Mouse (Mus musculus) left cerebral cortex, postnatal 14 days (tissue): ENCODE data around the gene Nlk. TPM values are rescaled to one million over a fixed set of nuclear protein-coding genes. Genes with fewer than 3 reads are reported as not detected.

ENCODE experiments used
- DNase-seq, 2 experiments: peaks; one replicate each; pipeline ENCODE4 v3.0.0; 2021 to 2022; ENCODE audit warnings: low spot score in 2 of 2, mixed read lengths in 1 of 2
- intact Hi-C: fragments of 180-260 bp; cut with DNase I; formaldehyde crosslinking; loops from one replicate; pipeline ENCODE4 v1.15.1; 2025
- long read RNA-seq, 2 experiments: library from polyadenylated mRNA; stranded (forward); transcript quantifications; one replicate each; pipeline ENCODE4 v2.0.0; 2021
- total RNA-seq, 2 experiments: library from RNA; stranded (reverse); gene quantifications; 2 replicates each; pipeline ENCODE4 v1.2.3; 2021

Gene Nlk
- total RNA-seq, result 10 to 100 TPM; 80.9 to 91.1 TPM
- long read RNA-seq, experiment 1, full-length matches to known transcripts, result 20 of 29 reads
- long read RNA-seq, experiment 1, partial matches to known transcripts, result 7 of 29 reads
- long read RNA-seq, experiment 1, other reads (novel, unspliced or antisense), result 2 of 29 reads
- long read RNA-seq, experiment 2, full-length matches to known transcripts, result 10 of 16 reads
- long read RNA-seq, experiment 2, partial matches to known transcripts, result 1 of 16 reads
- long read RNA-seq, experiment 2, other reads (novel, unspliced or antisense), result 5 of 16 reads

DNA sequence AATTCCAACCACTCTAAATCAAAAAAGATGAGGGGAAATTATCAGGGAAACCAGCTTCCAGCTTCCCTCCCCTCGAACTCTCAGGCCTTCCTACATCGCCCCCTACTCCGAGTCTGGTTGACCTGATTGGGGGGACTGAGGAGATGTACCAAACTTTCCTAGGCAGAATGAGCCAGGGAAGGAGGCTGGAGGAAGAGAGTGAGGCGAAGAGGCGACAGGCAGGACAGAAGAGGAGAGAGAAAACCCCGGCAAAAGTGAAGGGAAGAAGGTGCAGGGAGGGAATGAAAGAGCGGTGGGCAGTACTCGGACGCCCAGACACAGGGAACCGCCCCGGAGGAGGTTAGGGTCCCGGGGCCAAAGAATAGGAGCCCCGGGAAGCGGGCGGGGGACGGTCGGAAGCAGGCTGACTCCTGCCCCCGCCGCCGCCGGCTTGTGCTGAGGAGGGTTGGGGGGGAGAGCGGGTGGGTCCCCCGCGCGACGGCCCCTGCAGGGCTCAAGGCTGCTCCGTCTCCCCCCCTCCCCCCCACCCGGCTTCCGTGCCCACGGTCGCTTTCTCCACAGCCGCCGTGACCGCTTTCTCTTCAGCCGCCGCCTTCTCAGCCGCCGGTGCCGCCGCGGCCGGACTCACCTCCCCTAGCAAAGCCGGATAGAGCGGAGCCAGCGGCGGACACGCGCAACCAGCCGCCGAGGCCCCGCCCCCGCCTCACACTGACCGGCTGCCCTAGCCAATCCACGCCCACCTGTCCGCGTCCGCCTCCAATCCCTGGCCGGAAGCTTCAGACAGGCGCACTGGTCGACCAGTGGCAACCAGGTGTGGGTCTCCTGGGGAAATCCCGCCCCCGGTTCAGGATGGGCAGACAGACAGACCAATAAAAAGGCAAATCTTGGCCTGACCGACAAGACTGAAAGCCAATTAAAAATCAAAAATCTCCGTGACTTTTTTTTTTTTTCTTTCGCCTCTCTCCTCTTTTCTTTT lies at the start of gene Nlk:
Gene Nlk, minus strand, starts transcription at position 597 of the 976 bp plus-strand sequence.
- peak; percentile 99 to 100 for DNase-seq
- intact Hi-C loops, result loop anchor here (5.0 to 10.0 kb wide), 3 partner anchors 62 to 132 kb away; partner anchors contain the start of gene Lyrm9

GRCm38 (mm10) chr11:78746264-78746663 lies 49.1 kb upstream of the Nlk start:
- DNase-seq, result no peak

DNA sequence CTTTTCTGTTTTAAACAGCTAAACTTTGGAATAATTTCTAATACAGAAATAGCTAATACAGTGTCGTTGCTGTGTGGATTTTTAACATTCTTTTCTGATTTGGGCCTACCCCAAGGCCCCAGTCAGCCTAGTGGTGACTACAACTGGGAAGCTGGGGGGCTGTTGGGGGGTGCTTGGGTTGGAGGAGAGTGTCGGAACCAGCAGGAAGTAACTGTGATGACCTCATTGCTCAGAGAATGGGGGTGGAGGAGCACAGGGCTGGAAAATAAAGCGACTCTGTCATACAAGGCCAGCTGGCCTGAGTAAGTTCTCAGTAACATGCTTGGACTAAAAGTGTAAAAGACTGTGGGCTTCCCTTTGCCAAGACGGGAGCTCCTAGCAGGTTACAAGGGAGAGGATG lies 48.3 kb upstream of the Nlk start:
- no peak for DNase-seq
- intact Hi-C loops, result no loop called here

More at GRCm38 (mm10) chr11:78746264-78746663, 49.1 kb upstream of the Nlk start:
- intact Hi-C loops, result no loop called here

DNA sequence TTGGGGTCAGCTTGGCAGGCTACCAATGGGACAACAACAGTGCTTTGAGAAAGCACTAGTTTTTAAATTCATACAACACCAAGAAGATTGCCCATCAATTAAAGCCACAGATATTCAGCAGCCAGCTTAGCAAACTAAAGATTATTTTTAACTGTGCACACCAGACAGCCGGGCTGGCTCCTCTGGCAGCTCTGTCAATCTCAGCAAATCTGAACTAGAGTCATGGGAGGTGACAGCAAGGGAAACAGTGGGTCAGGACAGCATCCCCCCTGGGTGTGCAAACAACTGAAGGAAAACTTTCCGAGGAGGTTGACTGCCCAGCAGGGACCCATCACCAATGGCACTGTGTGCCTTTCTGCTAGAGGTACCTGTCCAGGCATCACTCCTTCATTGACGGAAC lies 45.3 kb upstream of the Nlk start:
- intact Hi-C loops, result no loop called here
- DNase-seq, result no peak

- DNase-seq, result no peak
- intact Hi-C loops, result no loop called here
These were observed 44.8 kb upstream of the Nlk start for GRCm38 (mm10) chr11:78741958-78742357.

- intact Hi-C loops, result no loop called here
- DNase-seq, result no peak
These were observed 42.2 kb upstream of the Nlk start for GRCm38 (mm10) chr11:78739361-78739760.

GRCm38 (mm10) chr11:78736877-78737408 lies 39.8 kb upstream of the Nlk start:
- intact Hi-C loops, result no loop called here
- DNase-seq, result no peak

DNA sequence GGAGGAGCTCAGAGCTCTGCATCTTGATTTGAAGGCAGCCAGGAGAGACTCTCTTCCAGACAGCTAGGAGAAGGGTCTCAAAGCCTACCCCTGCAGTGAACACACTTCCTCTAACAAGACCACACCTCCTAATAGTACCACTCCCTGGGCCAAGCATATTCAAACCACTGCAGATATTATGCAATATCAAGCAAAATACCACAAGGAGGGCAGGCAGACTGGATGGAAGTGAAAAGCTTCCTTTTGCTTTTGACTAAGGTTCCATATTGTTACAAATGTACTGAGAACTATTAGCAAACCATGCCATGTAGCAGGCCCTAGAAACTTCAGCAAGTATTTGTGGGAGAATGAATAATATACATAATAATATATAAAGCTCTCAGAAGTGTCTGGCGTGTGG lies 38.0 kb upstream of the Nlk start:
- intact Hi-C loops, result no loop called here
- DNase-seq, result no peak

DNA sequence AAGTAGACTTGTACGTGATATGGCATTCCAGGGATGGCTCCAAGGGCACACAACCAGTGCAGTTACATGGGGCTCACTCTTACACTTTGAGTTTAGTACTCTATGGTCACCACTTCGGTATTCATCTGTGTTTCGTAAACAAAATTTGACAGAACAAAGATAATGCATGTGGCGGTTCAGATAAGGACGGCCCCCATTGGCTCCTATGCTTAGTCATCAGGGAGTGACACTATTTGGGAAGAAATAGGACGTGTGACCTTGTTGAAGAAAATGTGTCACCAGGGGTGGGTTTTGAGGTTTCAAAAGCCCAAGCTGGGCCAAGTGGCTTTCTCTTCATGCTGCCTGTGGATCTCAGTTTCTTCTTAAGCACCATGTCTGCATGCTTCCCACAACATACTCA lies 35.4 kb upstream of the Nlk start:
- no peak for DNase-seq
- intact Hi-C loops, result no loop called here

DNA sequence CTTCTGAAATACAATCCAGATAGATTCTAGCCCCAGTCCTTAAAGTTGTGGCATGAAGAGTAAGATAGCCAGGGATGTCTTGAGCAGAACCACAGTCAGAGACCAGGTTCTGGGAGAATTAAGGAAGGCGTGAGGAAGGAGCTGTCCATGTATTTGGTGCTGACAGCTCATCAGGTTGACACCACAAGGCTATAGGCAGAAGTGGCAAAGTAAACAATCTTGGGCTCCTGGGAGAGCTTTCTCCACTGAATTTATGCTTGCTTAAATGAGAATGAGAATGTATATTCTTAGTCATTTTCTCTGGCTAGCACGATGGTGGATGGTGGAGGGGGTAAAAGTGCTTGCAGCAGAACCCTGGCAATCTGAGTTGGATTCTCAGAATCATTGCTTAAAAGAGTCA lies 33.7 kb upstream of the Nlk start:
- intact Hi-C loops, result no loop called here
- no peak for DNase-seq

DNA sequence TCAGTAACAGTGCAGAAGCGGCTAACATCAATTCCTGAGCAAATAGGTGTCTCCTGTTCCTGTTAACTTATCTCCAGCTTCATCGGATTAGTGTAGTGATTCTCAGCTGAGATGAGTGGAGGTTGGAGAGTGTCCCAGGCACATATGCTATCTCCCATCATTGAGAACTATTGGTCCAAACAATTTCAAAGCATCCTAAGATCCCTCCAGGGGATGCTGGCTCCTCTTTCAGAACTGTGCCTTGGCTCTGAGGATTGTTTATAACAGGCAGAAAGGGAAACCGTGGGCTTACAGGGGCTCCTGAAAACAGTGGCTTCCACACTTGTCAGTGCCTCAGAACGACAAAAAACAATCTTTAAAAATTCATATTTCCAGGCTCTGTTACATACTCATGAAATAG lies 30.9 kb upstream of the Nlk start:
- no peak for DNase-seq
- intact Hi-C loops, result no loop called here

GRCm38 (mm10) chr11:78726366-78726765 lies 29.2 kb upstream of the Nlk start:
- DNase-seq, result peak; percentile 61 to 75
- intact Hi-C loops, result no loop called here

DNA sequence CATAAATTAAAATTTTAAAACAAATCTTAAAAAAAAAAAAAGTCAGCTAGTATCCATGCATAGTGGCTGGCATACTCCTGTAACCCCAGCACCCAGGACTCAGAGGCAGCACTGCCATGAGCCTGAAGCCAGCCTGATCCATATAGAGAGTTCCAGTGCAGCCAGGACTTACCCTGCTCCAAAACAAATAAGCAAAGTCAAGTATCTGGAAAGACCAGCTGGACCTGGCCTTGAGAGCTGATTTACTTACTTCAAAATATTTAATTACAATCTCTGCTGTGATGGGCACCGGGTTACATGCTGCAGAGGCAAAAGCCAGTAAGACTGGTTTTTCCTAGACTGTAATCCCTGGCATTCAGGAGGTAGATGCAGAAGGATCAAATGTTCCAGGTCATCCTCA lies 27.6 kb upstream of the Nlk start:
- no peak for DNase-seq
- intact Hi-C loops, result no loop called here

DNA sequence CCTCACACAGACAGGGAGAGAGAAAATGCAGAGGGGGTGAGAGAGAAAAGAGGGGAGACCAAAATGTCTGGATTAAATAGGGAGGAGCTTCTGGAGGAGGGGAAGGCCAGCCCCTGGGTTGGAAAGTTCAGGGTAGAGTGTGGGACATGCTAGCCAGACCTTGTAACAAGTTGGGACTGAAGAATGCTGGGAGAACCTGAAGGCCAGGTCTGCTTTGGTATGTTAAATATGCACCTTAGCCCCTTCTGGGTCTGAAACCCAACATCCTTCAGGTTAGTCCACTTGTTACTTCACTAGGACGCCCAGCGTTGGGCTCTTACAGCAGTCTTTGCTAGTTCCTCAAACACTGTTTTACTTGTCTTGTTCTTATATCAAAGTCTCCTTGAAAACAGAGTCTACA lies 24.2 kb upstream of the Nlk start:
- DNase-seq, result no peak
- intact Hi-C loops, result no loop called here

DNA sequence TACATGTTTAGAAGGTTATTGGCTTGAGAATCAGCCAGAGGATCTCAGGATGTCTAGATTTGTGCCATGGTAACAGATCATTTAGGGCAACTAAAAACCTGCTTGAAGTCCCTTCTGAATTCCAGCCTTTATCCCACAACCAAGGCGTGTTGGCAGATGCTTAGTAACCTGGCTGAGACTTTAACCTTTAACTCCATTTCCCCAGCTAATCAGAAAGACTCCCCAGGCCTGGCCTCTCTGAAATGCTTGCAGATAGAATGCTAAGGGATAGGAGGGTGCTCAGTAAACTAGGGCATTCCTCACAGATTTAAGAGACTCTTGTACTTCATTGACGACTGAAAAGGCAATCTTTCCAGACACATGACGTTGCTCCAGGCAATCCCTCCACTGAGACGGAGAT lies 20.5 kb upstream of the Nlk start:
- intact Hi-C loops, result no loop called here
- DNase-seq, result no peak

DNA sequence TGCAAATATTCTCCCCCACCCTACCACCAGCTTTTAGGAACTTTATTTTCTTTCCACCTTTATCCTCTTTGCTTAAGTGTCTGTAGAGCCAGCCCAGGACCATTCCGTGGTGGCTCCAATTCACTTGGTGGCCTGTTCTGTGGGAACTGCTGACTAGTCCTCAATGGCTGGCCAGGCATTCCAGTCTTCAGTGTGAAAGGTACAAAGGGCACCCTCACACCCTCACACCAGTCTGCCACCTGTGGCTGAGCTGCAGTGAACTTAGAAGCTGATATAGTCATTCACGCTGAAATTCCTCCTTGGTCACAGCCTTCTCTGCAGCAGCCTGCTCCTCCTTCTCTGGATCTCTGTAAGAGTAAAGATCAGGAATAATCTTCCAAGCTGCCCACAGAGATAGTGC lies 11.5 kb upstream of the Nlk start:
- no peak for DNase-seq
- intact Hi-C loops, result no loop called here

- no peak for DNase-seq
- intact Hi-C loops, result no loop called here
These were observed 8.9 kb upstream of the Nlk start for GRCm38 (mm10) chr11:78706026-78706425.

- intact Hi-C loops, result no loop called here
- DNase-seq, result no peak
These were observed 5.9 kb upstream of the Nlk start for GRCm38 (mm10) chr11:78703085-78703484.

DNA sequence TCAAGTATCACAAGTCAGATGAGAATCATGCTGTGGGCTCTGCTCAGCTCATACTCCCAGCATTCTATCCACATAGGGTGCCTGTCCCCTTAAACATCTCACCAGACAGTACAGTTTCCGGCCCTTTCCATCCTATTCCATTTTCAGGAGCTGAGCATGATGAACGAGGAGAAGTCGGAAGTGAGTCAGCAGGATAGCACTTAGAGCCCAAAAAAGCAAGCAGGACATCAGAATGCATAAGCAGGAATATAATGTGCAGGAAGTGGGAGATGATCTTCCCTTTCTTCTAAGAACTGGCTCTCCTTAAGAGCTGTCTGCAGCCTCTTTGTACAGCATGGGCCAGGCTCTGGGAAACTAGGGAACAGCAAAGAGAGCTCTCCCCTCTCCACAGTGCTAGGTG lies 5.1 kb upstream of the Nlk start:
- intact Hi-C loops, result no loop called here
- DNase-seq, result peak; percentile 32 to 39

GRCm38 (mm10) chr11:78697753-78698171 lies 589 bp upstream of the Nlk start:
- peak; percentile 87 to 98 for DNase-seq
- intact Hi-C loops, result loop anchor here (5.0 to 10.0 kb wide), 3 partner anchors 63 to 133 kb away; partner anchors contain the start of gene Lyrm9
